Mouse (Mus musculus) G1E (cell line): ENCODE measurements around the gene Sco2.

Experiments
- CTCF ChIP-seq: IDR thresholded peaks from 2 replicates; pipeline ENCODE4 v1.5.1; 2012; ENCODE audit warnings: low read depth, low read length, inconsistent platforms, mixed read lengths
- GATA1 ChIP-seq: IDR thresholded peaks from 2 replicates; pipeline ENCODE4 v1.6.1; 2012; ENCODE audit warnings: borderline replicate concordance, low read length, inconsistent platforms, mixed read lengths
- GATA2 ChIP-seq: IDR thresholded peaks from 2 replicates; pipeline ENCODE4 v1.6.1; 2012; ENCODE audit warnings: low read depth, low read length, inconsistent platforms, borderline replicate concordance
- POLR2AphosphoS5 ChIP-seq: IDR thresholded peaks from 2 replicates; pipeline ENCODE4 v1.6.1; 2012; ENCODE audit warnings: low read depth, low read length, inconsistent platforms; ENCODE audit not compliant: insufficient replicate concordance
- TAL1 ChIP-seq: conservative IDR thresholded peaks from 2 replicates; pipeline ENCODE4 v1.6.1; 2012; ENCODE audit warnings: low read depth, low read length, inconsistent platforms, mixed read lengths

DNA sequence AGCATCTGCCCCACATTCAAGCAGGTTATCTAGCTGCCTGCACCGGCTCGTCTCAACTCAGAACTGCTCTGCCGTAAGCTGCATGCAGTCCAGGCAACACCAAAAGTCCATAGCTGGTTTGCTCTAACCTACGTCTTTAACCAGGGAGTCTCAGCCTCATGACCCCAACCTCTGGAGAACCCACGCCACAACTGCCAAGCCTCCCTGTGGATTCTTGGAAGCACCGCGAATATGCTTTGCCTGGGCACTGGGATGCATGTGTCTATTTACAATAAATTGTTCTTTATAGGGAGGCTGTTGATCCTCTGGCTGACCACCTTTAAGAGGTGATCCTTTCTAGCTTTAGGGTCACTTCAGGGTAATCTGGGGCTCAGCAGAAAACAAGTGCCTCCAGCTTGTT is 1.1 kb downstream of the Sco2 start:
- TF ChIP-seq CTCF (no peak), TAL1 (no peak), GATA2 (no peak), GATA1 (no peak), POLR2AphosphoS5 (no peak)
